In the genomic region with DNA sequence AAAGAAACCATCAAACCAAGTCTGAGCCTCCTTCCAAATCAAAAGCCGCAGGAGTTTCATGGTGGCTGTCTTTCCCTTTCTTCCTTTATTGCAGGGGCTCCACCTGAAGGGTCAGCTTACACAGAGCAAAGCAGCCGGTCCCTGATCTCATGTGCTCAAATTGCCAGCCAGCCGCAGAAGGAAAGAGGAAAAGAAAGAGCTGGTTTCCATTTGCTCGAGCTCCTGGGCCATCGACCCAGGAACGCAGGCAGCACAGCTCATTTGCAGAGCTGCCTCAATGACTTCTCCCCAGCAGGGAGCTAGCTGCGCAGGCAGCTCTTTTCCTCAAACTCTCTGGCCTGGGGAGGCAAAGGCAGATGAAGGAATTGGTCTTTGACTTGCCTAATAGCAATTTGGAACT, we compare ENCODE assay signal across 12 mouse cellular contexts.
DNase-seq lines count a peak whose midpoint lies in the region; ATAC-seq and TF ChIP-seq lines count a peak whose summit lies in the region.
"Had no signal": no experiment of that assay in that cellular context is flagged by ENCODE, and none has a peak within 500 bp of the region (broad histone marks: within the 10 kb centered on the region; RNA-seq: fewer than 3 reads in every experiment).

No protein-coding gene starts in this region.

- H3K9me3 ChIP-seq in forebrain, embryonic 10.5 days = no peaks in the 10 kb centered on the region
- H3K9me3 ChIP-seq in forebrain, postnatal 0 days (ENCODE audit: low read length) = no peaks in the 10 kb centered on the region
- no peaks in the 10 kb centered on the region for H3K9me3 ChIP-seq in hindbrain, embryonic 14.5 days (ENCODE audit: control insufficient read depth, low read length)
- no peaks in the 10 kb centered on the region for H3K9me3 ChIP-seq in midbrain, embryonic 14.5 days (ENCODE audit: control insufficient read depth, low read length)
- no peaks in the 10 kb centered on the region for H3K9me3 ChIP-seq in intestine, embryonic 16.5 days (ENCODE audit: control insufficient read depth, low read length)

- no peak overlapping the region for H3K9ac ChIP-seq in forebrain, postnatal 0 days
- 0 out of 2 replicates have a peak overlapping the region, but pooled peaks have one; percentile 24 for H3K9ac ChIP-seq in hindbrain, embryonic 14.5 days
- no peak overlapping the region for H3K9ac ChIP-seq in midbrain, embryonic 14.5 days (replicated peaks; ENCODE audit: low read length)
- H3K9ac ChIP-seq in intestine, embryonic 16.5 days (ENCODE audit: low read depth, low read length) = no peak overlapping the region

- H3K4me2 ChIP-seq in forebrain, postnatal 0 days (ENCODE audit: low read depth) = no peak overlapping the region
- H3K4me2 ChIP-seq in hindbrain, embryonic 14.5 days (replicated peaks) = peak overlapping the region; percentile 27
- 0 out of 2 replicates have a peak overlapping the region, but pooled peaks have one; percentile 1 for H3K4me2 ChIP-seq in midbrain, embryonic 14.5 days (ENCODE audit: low read length)
- H3K4me2 ChIP-seq in intestine, embryonic 16.5 days (ENCODE audit: low read depth, low read length) = no peak overlapping the region

- peaks cover 41% of the 10 kb centered on the region for H3K4me1 ChIP-seq in forebrain, embryonic 10.5 days
- H3K4me1 ChIP-seq in forebrain, postnatal 0 days (ENCODE audit: insufficient read depth) = no peaks in the 10 kb centered on the region; the same call in 1 of the 2 replicates
- peaks cover 9% of the 10 kb centered on the region for H3K4me1 ChIP-seq in hindbrain, embryonic 14.5 days (replicated peaks; ENCODE audit: control insufficient read depth, insufficient read depth, low read length)
- peaks cover 8% of the 10 kb centered on the region; the same call in 1 of the 2 replicates for H3K4me1 ChIP-seq in midbrain, embryonic 14.5 days (ENCODE audit: control insufficient read depth, insufficient read depth, low read length)
- no peaks in the 10 kb centered on the region for H3K4me1 ChIP-seq in intestine, embryonic 16.5 days (ENCODE audit: control insufficient read depth, insufficient read depth, low read length)

- DNase-seq in forebrain, embryonic 10.5 days (ENCODE audit: extremely low spot score, low spot score) = peak; percentile 50
- no peak for DNase-seq in forebrain, postnatal 0 days
- DNase-seq in embryo, embryonic 11 days = peak; percentile 65
- DNase-seq in hindbrain, embryonic 14.5 days (ENCODE audit: low spot score) = no peak
- DNase-seq in midbrain, embryonic 14.5 days = peak; percentile 55
- DNase-seq in adrenal gland, adult 18-20 months (ENCODE audit: low spot score in 2 of 2) = no peak
- no peak for DNase-seq in yolk sac, embryonic 10.5 days (ENCODE audit: low spot score)
- DNase-seq: adrenal gland, adult 2 months; cerebellum, adult 18-20 months; thymus, postnatal 25 days had no signal

- no peak for ATAC-seq in forebrain, postnatal 0 days
- no peak for ATAC-seq in hindbrain, embryonic 14.5 days (ENCODE audit: low FRiP score)
- ATAC-seq in midbrain, embryonic 14.5 days (ENCODE audit: low FRiP score, low TSS enrichment) = no peak
- no peak for ATAC-seq in intestine, embryonic 16.5 days
- ATAC-seq: lung, postnatal 0 days had no signal

- no peak for TF ChIP-seq CTCF in forebrain, postnatal 0 days (IDR thresholded peaks at IDR 0.05; ENCODE audit: low read depth)

- no peak overlapping the region for H3K4me3 ChIP-seq in forebrain, embryonic 10.5 days
- no peak overlapping the region for H3K4me3 ChIP-seq in forebrain, postnatal 0 days (ENCODE audit: low read depth, low read length)
- H3K4me3 ChIP-seq in hindbrain, embryonic 14.5 days (replicated peaks; ENCODE audit: low read length) = no peak overlapping the region
- H3K4me3 ChIP-seq in midbrain, embryonic 14.5 days (replicated peaks; ENCODE audit: low read depth, low read length) = no peak overlapping the region
- no peak overlapping the region for H3K4me3 ChIP-seq in intestine, embryonic 16.5 days (ENCODE audit: low read length)

- no peaks in the 10 kb centered on the region for H3K36me3 ChIP-seq in forebrain, embryonic 10.5 days (replicated peaks)
- H3K36me3 ChIP-seq in forebrain, postnatal 0 days (ENCODE audit: insufficient read depth) = no peaks in the 10 kb centered on the region
- no peaks in the 10 kb centered on the region for H3K36me3 ChIP-seq in hindbrain, embryonic 14.5 days (replicated peaks; ENCODE audit: control insufficient read depth, insufficient read depth)
- H3K36me3 ChIP-seq in midbrain, embryonic 14.5 days (ENCODE audit: control insufficient read depth, insufficient read depth, low read length) = no peaks in the 10 kb centered on the region
- no peaks in the 10 kb centered on the region for H3K36me3 ChIP-seq in intestine, embryonic 16.5 days (ENCODE audit: control insufficient read depth, insufficient read depth, low read length)

- peaks cover 9% of the 10 kb centered on the region; the same call in 1 of the 2 replicates for H3K27me3 ChIP-seq in forebrain, embryonic 10.5 days (ENCODE audit: poor library complexity, severe bottlenecking)
- H3K27me3 ChIP-seq in forebrain, postnatal 0 days (ENCODE audit: insufficient read depth, low read length) = no peaks in the 10 kb centered on the region
- H3K27me3 ChIP-seq in hindbrain, embryonic 14.5 days (ENCODE audit: control insufficient read depth, insufficient read depth, low read length) = no peaks in the 10 kb centered on the region
- H3K27me3 ChIP-seq in midbrain, embryonic 14.5 days (ENCODE audit: control insufficient read depth, insufficient read depth, low read length) = no peaks in the 10 kb centered on the region
- no peaks in the 10 kb centered on the region for H3K27me3 ChIP-seq in intestine, embryonic 16.5 days (replicated peaks; ENCODE audit: control insufficient read depth, insufficient read depth, low read length)

- 1% methylated on average over 7 of the region's 7 CpGs for WGBS in forebrain, embryonic 10.5 days
- 6% methylated on average over 7 of the region's 7 CpGs for WGBS in forebrain, postnatal 0 days
- 8% methylated on average over 7 of the region's 7 CpGs for WGBS in hindbrain, embryonic 14.5 days
- WGBS in midbrain, embryonic 14.5 days = 6% methylated on average over 7 of the region's 7 CpGs
- WGBS in intestine, embryonic 16.5 days = 17% methylated on average over 7 of the region's 7 CpGs

- H3K27ac ChIP-seq in forebrain, embryonic 10.5 days = peak overlapping the region; percentile 71
- no peak overlapping the region for H3K27ac ChIP-seq in forebrain, postnatal 0 days (ENCODE audit: low read depth, low read length)
- peak overlapping the region; percentile 81 for H3K27ac ChIP-seq in hindbrain, embryonic 14.5 days
- H3K27ac ChIP-seq in midbrain, embryonic 14.5 days (replicated peaks; ENCODE audit: low read depth, low read length) = peak overlapping the region; percentile 63; the same call in 1 of the 2 replicates
- no peak overlapping the region for H3K27ac ChIP-seq in intestine, embryonic 16.5 days (ENCODE audit: low read length)

Comparison
In these comparisons a context has a peak if more than half of its experiments do, and no peak if none do; other contexts are left out.
1. DNase-seq: peak in forebrain, embryonic 10.5 days (single experiment), embryo, embryonic 11 days (single experiment) and midbrain, embryonic 14.5 days (single experiment); none in forebrain, postnatal 0 days (single experiment), hindbrain, embryonic 14.5 days (single experiment), adrenal gland, adult 18-20 months (0 of 2) and yolk sac, embryonic 10.5 days (single experiment).
2. H3K27ac ChIP-seq: peak in forebrain, embryonic 10.5 days (single experiment), hindbrain, embryonic 14.5 days (single experiment) and midbrain, embryonic 14.5 days (single experiment); none in forebrain, postnatal 0 days (single experiment) and intestine, embryonic 16.5 days (single experiment).
3. H3K4me2 ChIP-seq: peak in hindbrain, embryonic 14.5 days (single experiment) and midbrain, embryonic 14.5 days (single experiment); none in forebrain, postnatal 0 days (single experiment) and intestine, embryonic 16.5 days (single experiment).